Mouse (Mus musculus): ENCODE measurements around the gene Ell. TPM values are rescaled to one million over a fixed set of nuclear protein-coding genes. Genes with fewer than 3 reads are reported as not detected.
A peak's percentile ranks its signal among the peaks of the same experiment; 100 is the strongest.
"Not testable (repeated sequence)": the region's sequence is repeated elsewhere in the genome, so short reads cannot be mapped to it uniquely, and the experiment has no call there.

Ell gene
- polyA plus RNA-seq, 1 experiment from 2014 or later: 15.9 TPM

- Histone ChIP-seq H3K4me3 (replicated peaks) (peak within 1 kb of the TSS; percentile 97), H3K4me1 (replicated peaks) (peaks cover 34% of the 10 kb centered on the region), H3K27ac (peak within 1 kb of the TSS; percentile 98), H3K36me3 (peaks cover 22% of the 10 kb centered on the region), H3K9ac (peak within 1 kb of the TSS; percentile 99), H3K4me2 (replicated peaks) (peak within 1 kb of the TSS; percentile 79), H3K27me3 (replicated peaks) (no peaks in the 10 kb centered on the region), H3K9me3 (no peaks in the 10 kb centered on the region)
- WGBS: under 1% methylated on average over 74 of the region's 74 CpGs
- peak; percentile 86 for ATAC-seq
Observed at GRCm38 (mm10) chr8:70510228-70510915, 28.9 kb upstream of the Ell start, which contains the start of gene Uba52. Gene Uba52 (minus strand): TSS chr8:70510801.

- ATAC-seq; H3K27me3 ChIP-seq (replicated peaks); H3K9me3 ChIP-seq; H3K9ac ChIP-seq: not testable (repeated sequence)
- WGBS: 75% methylated on average over 6 of the region's 6 CpGs
- peaks cover 22% of the 10 kb centered on the region for H3K36me3 ChIP-seq
- H3K4me3 ChIP-seq (replicated peaks): peak overlapping the region; percentile 97
- H3K4me2 ChIP-seq (replicated peaks): peak overlapping the region; percentile 79
- H3K4me1 ChIP-seq (replicated peaks): peaks cover 26% of the 10 kb centered on the region
- H3K27ac ChIP-seq: 0 out of 2 replicates have a peak overlapping the region, but pooled peaks have one; percentile 10
Observed at GRCm38 (mm10) chr8:70511174-70511573, 28.1 kb upstream of the Ell start.

- no peak overlapping the region for H3K27ac ChIP-seq
- no peak for ATAC-seq
- no peak overlapping the region for H3K4me2 ChIP-seq (replicated peaks)
- H3K9ac ChIP-seq: no peak overlapping the region
- peaks cover 26% of the 10 kb centered on the region for H3K4me1 ChIP-seq (replicated peaks)
- no peak overlapping the region for H3K4me3 ChIP-seq (replicated peaks)
- H3K27me3 ChIP-seq (replicated peaks): no peaks in the 10 kb centered on the region
- peaks cover 25% of the 10 kb centered on the region for H3K36me3 ChIP-seq
- 98% methylated on average over 2 of the region's 2 CpGs for WGBS
- H3K9me3 ChIP-seq: no peaks in the 10 kb centered on the region
Observed at GRCm38 (mm10) chr8:70511770-70512169, 27.5 kb upstream of the Ell start.

GRCm38 (mm10) chr8:70512253-70512903 is 26.9 kb upstream of the Ell start:
- H3K36me3 ChIP-seq: peaks cover 24% of the 10 kb centered on the region
- no peak for ATAC-seq
- 92% methylated on average over 11 of the region's 11 CpGs for WGBS

GRCm38 (mm10) chr8:70513441-70513840 is 25.8 kb upstream of the Ell start:
- no peaks in the 10 kb centered on the region for H3K9me3 ChIP-seq
- H3K27ac ChIP-seq: no peak overlapping the region
- 56% methylated on average over 2 of the region's 2 CpGs for whole genome bisulfite sequencing
- H3K4me2 ChIP-seq (replicated peaks): no peak overlapping the region
- no peak for ATAC-seq
- peaks cover 21% of the 10 kb centered on the region for H3K4me1 ChIP-seq (replicated peaks)
- H3K9ac ChIP-seq: no peak overlapping the region
- H3K27me3 ChIP-seq (replicated peaks): no peaks in the 10 kb centered on the region
- H3K4me3 ChIP-seq (replicated peaks): no peak overlapping the region
- peaks cover 17% of the 10 kb centered on the region; the same call in 1 of the 2 replicates for H3K36me3 ChIP-seq

More at GRCm38 (mm10) chr8:70512253-70512903, 26.9 kb upstream of the Ell start:
- Histone ChIP-seq H3K4me3 (replicated peaks) (no peak overlapping the region), H3K27me3 (replicated peaks) (no peaks in the 10 kb centered on the region), H3K9ac (no peak overlapping the region), H3K9me3 (no peaks in the 10 kb centered on the region), H3K4me1 (replicated peaks) (peaks cover 26% of the 10 kb centered on the region), H3K27ac (no peak overlapping the region), H3K4me2 (replicated peaks) (no peak overlapping the region)

- H3K4me3 ChIP-seq (replicated peaks): no peak overlapping the region
- no peak overlapping the region for H3K27ac ChIP-seq
- H3K27me3 ChIP-seq (replicated peaks): no peaks in the 10 kb centered on the region
- no peak for ATAC-seq
- H3K4me2 ChIP-seq (replicated peaks): no peak overlapping the region
- H3K9me3 ChIP-seq: no peaks in the 10 kb centered on the region
- WGBS: 76% methylated on average over 10 of the region's 10 CpGs
- H3K4me1 ChIP-seq (replicated peaks): peaks cover 10% of the 10 kb centered on the region; the same call in 1 of the 2 replicates
- peaks cover 13% of the 10 kb centered on the region; the same call in 1 of the 2 replicates for H3K36me3 ChIP-seq
- H3K9ac ChIP-seq: no peak overlapping the region
Observed at GRCm38 (mm10) chr8:70517940-70518643, 21.2 kb upstream of the Ell start.

GRCm38 (mm10) chr8:70519043-70519442 is 20.2 kb upstream of the Ell start:
- Histone ChIP-seq H3K36me3 (peaks cover 6% of the 10 kb centered on the region; the same call in 1 of the 2 replicates), H3K9me3 (no peaks in the 10 kb centered on the region), H3K4me2 (replicated peaks) (no peak overlapping the region), H3K4me3 (replicated peaks) (no peak overlapping the region), H3K4me1 (replicated peaks) (peaks cover 8% of the 10 kb centered on the region; the same call in 1 of the 2 replicates), H3K27ac (no peak overlapping the region), H3K9ac (no peak overlapping the region), H3K27me3 (replicated peaks) (no peaks in the 10 kb centered on the region)
- ATAC-seq: no peak
- WGBS: 91% methylated on average over 6 of the region's 6 CpGs

GRCm38 (mm10) chr8:70519606-70520005 is 19.7 kb upstream of the Ell start:
- no peak overlapping the region for H3K27ac ChIP-seq
- H3K36me3 ChIP-seq: peaks cover 6% of the 10 kb centered on the region; the same call in 1 of the 2 replicates
- H3K4me1 ChIP-seq (replicated peaks): peaks cover 8% of the 10 kb centered on the region; the same call in 1 of the 2 replicates
- 54% methylated on average over 2 of the region's 2 CpGs for WGBS
- no peak overlapping the region for H3K4me2 ChIP-seq (replicated peaks)
- no peaks in the 10 kb centered on the region for H3K27me3 ChIP-seq (replicated peaks)
- no peak overlapping the region for H3K4me3 ChIP-seq (replicated peaks)
- H3K9me3 ChIP-seq: no peaks in the 10 kb centered on the region
- no peak for ATAC-seq
- no peak overlapping the region for H3K9ac ChIP-seq

GRCm38 (mm10) chr8:70522592-70523403 is 16.5 kb upstream of the Ell start:
- Histone ChIP-seq H3K27me3 (replicated peaks) (no peaks in the 10 kb centered on the region), H3K27ac (peak overlapping the region; percentile 83), H3K36me3 (peaks cover 3% of the 10 kb centered on the region; the same call in 1 of the 2 replicates), H3K4me3 (replicated peaks) (peak overlapping the region; percentile 61), H3K9me3 (no peaks in the 10 kb centered on the region), H3K4me2 (replicated peaks) (peak overlapping the region; percentile 65), H3K4me1 (replicated peaks) (peaks cover 13% of the 10 kb centered on the region), H3K9ac (peak overlapping the region; percentile 78)
- WGBS: under 1% methylated on average over 49 of the region's 51 CpGs
- ATAC-seq: peak; percentile 91

GRCm38 (mm10) chr8:70527111-70527511 is 12.1 kb upstream of the Ell start:
- WGBS: 2% methylated on average over 8 of the region's 8 CpGs
- peak overlapping the region; percentile 92 for H3K27ac ChIP-seq
- ATAC-seq: peak; percentile 51

GRCm38 (mm10) chr8:70527512-70528181 is 11.6 kb upstream of the Ell start, which contains the start of the genes Fkbp8 and Kxd1:
Gene Fkbp8 (plus strand): TSS chr8:70527724.
Gene Kxd1 (minus strand): TSS chr8:70527956.
- peak within 1 kb of the TSS; percentile 59 for H3K4me2 ChIP-seq (replicated peaks)
- peak within 1 kb of the TSS; percentile 88 for H3K4me3 ChIP-seq (replicated peaks)
- peaks cover 28% of the 10 kb centered on the region for H3K36me3 ChIP-seq
- H3K27ac ChIP-seq: peak within 1 kb of the TSS; percentile 92
- H3K9me3 ChIP-seq: no peaks in the 10 kb centered on the region
- no peaks in the 10 kb centered on the region for H3K27me3 ChIP-seq (replicated peaks)
- peaks cover 24% of the 10 kb centered on the region for H3K4me1 ChIP-seq (replicated peaks)
- peak within 1 kb of the TSS; percentile 98 for H3K9ac ChIP-seq
- peak; percentile 89 for ATAC-seq
- WGBS: under 1% methylated on average over 40 of the region's 61 CpGs

More at GRCm38 (mm10) chr8:70527111-70527511, 12.1 kb upstream of the Ell start:
- Histone ChIP-seq H3K27me3 (replicated peaks) (no peaks in the 10 kb centered on the region), H3K36me3 (peaks cover 22% of the 10 kb centered on the region), H3K4me1 (replicated peaks) (peaks cover 27% of the 10 kb centered on the region), H3K4me2 (replicated peaks) (peak overlapping the region; percentile 58), H3K9ac (peak overlapping the region; percentile 98), H3K9me3 (no peaks in the 10 kb centered on the region), H3K4me3 (replicated peaks) (peak overlapping the region; percentile 88)
